Mouse (Mus musculus) forebrain, embryonic 12.5 days (tissue): ENCODE results near the gene Pde4b. TPM values are rescaled to one million over a fixed set of nuclear protein-coding genes. Genes with fewer than 3 reads are reported as not detected.

ENCODE experiments used
- ATAC-seq: fragments of 200-750 bp; cut with Nextera tagmentation; 2 replicates; pipeline ENCODE4 v1.8.0; 2017; ENCODE audit warnings: moderate TSS enrichment; ENCODE audit not compliant: low FRiP score
- H3K27ac ChIP-seq: fragments of 300-500 bp; sonication (generic); 2 replicates; pipeline ENCODE4 v1.5.1; 2016; ENCODE audit warnings: mild to moderate bottlenecking
- H3K27me3 ChIP-seq: fragments of 300-500 bp; sonication (generic); 2 replicates; pipeline ENCODE4 v1.6.1; 2016; ENCODE audit warnings: mild to moderate bottlenecking
- H3K36me3 ChIP-seq: fragments of 300-500 bp; sonication (generic); replicated peaks from 2 replicates; pipeline ENCODE4 v1.6.1; 2016; ENCODE audit warnings: mild to moderate bottlenecking
- H3K4me1 ChIP-seq: fragments of 300-500 bp; sonication (generic); 2 replicates; pipeline ENCODE4 v1.6.1; 2016
- H3K4me2 ChIP-seq: fragments of 300-500 bp; sonication (generic); 2 replicates; pipeline ENCODE4 v1.6.1; 2016; ENCODE audit warnings: mild to moderate bottlenecking, moderate library complexity
- H3K4me3 ChIP-seq: fragments of 300-500 bp; sonication (generic); replicated peaks from 2 replicates; pipeline ENCODE4 v1.5.1; 2016; ENCODE audit warnings: mild to moderate bottlenecking
- H3K9ac ChIP-seq: fragments of 300-500 bp; sonication (generic); 2 replicates; pipeline ENCODE4 v1.6.1; 2016; ENCODE audit warnings: mild to moderate bottlenecking
- H3K9me3 ChIP-seq: fragments of 300-500 bp; sonication (generic); 2 replicates; pipeline ENCODE4 v1.6.1; 2016
- WGBS: fragments of 180-500 bp; shearing (Covaris S2); methylation state at CpG from one replicate; pipeline ENCODE4 v1.1.7; 2016; 5-methylcytosine and 5-hydroxymethylcytosine counted together
- polyA plus RNA-seq: library from polyadenylated mRNA; unstranded; fragments of >200 nt; fragmentation: Nextera tagmentation; extraction: Ambion mirVana; gene quantifications from 2 replicates; pipeline ENCODE4 v1.2.1, GENCODE M21; 2016

Gene Pde4b
- polyA plus RNA-seq, 1 experiment from 2014 or later, result 7.5 TPM

DNA sequence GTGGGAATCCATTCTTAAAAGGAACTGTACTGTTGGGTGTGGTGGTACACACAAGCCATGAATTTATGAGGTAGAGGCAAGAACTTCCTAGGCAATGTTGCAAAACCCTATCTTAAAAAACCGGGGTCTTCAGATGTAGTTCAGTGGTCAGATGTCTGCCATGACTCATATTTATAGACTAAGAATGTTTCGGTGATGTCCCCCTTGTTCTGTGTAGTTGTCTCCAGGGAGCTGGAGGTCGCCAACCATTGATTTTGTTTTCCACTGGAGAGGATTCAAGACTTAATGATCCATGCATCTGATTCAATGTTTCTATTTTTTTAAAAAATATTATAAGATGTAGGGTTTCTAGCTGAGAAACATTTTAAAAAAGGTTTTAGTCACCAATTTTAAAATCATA lies 496.1 kb downstream of the Pde4b start:
- H3K9me3 ChIP-seq, result no peaks in the 10 kb centered on the region
- no peak for ATAC-seq
- no peak overlapping the region for H3K9ac ChIP-seq
- H3K36me3 ChIP-seq, result no peaks in the 10 kb centered on the region
- WGBS, result 87% methylated on average over 3 of the region's 3 CpGs
- H3K4me1 ChIP-seq, result peaks cover 8% of the 10 kb centered on the region
- H3K4me3 ChIP-seq, result no peak overlapping the region
- peaks cover 16% of the 10 kb centered on the region for H3K27me3 ChIP-seq
- H3K4me2 ChIP-seq, result no peak overlapping the region
- no peak overlapping the region for H3K27ac ChIP-seq

DNA sequence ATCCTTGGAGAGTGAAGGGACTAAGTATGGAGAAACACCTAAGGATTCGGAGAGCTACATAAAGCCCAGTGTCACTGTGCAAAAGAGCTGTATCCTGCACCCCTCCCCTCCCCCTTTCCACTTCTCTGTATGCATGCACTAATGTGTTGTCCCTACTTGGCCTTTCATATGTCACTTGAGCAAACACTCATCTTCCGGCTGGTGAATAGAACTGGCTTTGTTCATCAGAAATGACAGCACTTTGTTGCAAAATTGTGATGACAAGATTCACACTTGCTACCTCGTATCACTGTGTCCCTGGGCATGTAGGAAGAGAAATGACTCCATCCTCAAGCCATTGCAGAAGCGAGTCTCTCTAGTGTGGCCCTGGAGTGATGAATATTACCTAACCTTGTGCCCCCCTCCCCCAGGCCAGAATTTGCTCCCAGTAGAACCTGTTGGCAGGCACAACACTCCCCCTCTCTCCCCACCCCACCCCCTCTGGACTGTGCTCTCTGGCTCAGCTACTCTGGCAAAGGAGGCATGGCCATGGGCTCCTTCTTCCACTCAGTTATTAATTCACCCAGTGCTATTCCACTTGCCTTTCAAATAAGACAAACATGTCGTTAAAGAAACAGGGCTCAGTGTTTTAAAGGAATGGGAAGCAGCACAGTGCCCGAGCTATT lies 497.4 kb downstream of the Pde4b start:
- no peak for ATAC-seq
- no peaks in the 10 kb centered on the region for H3K9me3 ChIP-seq
- H3K9ac ChIP-seq, result no peak overlapping the region
- H3K4me3 ChIP-seq, result no peak overlapping the region
- no peak overlapping the region for H3K4me2 ChIP-seq
- H3K27ac ChIP-seq, result no peak overlapping the region
- H3K4me1 ChIP-seq, result peaks cover 21% of the 10 kb centered on the region
- 47% methylated on average over 6 of the region's 6 CpGs for WGBS
- H3K27me3 ChIP-seq, result peaks cover 17% of the 10 kb centered on the region
- no peaks in the 10 kb centered on the region for H3K36me3 ChIP-seq

DNA sequence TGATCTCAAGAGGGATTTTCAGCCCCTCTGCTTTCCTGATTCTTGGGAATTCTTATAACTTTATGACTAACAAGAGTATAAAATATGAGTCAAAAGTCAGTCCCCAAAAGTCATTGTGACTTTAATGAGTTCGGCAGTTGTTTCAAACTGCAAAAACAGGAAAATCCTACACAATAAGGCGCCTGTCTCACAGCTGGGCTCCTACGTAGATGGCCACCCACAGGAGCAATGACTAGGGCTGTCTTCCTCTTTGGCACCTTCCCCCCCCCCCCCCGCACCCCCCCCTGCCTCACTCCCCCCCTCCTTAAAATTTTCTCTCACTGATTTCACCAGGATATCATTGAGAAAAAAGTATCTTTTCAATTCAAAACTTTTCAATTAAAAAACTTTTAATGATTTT lies 498.2 kb downstream of the Pde4b start:
- Histone ChIP-seq H3K27ac (no peak overlapping the region), H3K4me3 (no peak overlapping the region)

DNA sequence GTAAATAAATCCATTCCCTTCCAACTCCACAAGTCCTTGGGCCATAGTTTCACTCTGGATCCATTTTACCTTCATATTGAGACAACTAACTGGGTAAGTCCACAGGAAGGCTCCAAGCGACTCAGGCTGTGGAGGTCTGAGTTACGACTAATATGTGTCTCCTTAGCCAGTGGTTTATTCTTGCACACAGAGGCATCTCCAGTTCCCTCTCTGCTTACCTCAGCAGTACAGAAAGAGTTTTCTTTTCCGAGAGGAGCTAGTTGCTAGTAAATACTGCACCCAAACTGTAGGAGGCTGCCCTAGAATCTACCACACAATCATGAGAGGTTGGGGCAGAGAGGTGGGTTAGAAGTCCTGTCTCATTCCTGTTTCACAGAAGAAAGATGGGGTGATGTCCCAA lies 499.4 kb downstream of the Pde4b start:
- Histone ChIP-seq H3K27ac (no peak overlapping the region), H3K9me3 (no peaks in the 10 kb centered on the region), H3K4me2 (no peak overlapping the region), H3K9ac (no peak overlapping the region), H3K4me1 (peaks cover 36% of the 10 kb centered on the region), H3K4me3 (no peak overlapping the region), H3K36me3 (no peaks in the 10 kb centered on the region), H3K27me3 (peaks cover 17% of the 10 kb centered on the region)
- no peak for ATAC-seq
- 88% methylated on average over 3 of the region's 3 CpGs for WGBS

More for the DNA sequence above, 498.2 kb downstream of the Pde4b start:
- H3K36me3 ChIP-seq, result no peaks in the 10 kb centered on the region
- no peaks in the 10 kb centered on the region for H3K9me3 ChIP-seq
- H3K9ac ChIP-seq, result no peak overlapping the region
- peaks cover 26% of the 10 kb centered on the region for H3K4me1 ChIP-seq
- H3K4me2 ChIP-seq, result no peak overlapping the region
- WGBS, result 53% methylated on average over 3 of the region's 4 CpGs
- ATAC-seq, result no peak
- H3K27me3 ChIP-seq, result peaks cover 17% of the 10 kb centered on the region

DNA sequence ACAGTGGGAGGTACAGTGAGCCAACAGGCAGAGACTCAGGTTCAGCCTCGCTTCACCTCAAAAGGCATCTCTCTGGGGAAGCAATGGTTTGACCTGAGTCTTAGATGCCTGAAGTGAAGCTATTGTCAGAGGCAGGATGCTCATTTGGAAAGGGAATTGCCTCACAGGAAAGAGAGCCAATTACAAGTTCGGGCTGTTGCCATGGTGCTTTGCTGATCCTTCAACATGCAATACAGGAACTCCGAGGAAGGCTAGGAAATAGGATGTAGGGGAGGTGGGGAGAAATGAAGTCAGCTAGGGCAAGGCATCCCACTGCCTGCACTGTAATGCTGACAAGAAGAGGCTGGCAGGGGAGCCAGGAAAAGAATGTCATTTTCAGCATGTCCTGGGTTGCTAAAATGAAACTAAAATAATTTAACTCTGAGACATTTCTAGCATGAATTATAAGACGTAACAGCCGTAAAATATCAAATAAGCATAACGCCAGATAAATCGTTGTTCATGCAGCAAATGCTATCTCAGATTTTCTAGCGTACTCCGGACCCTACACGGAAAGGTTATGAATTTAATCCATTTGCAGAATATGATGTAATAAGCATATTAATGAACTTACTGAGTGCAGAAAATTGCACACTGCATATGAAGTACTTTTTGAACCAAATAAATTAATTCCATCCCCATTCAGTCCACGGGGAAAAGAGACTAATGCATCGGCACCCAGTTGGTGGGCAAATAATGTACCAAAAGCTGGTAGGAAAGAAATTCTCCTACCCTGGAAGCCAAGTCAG lies 501.5 kb downstream of the Pde4b start:
- H3K4me3 ChIP-seq, result peak overlapping the region; percentile 28
- H3K9me3 ChIP-seq, result no peaks in the 10 kb centered on the region
- peak overlapping the region; percentile 49 for H3K4me2 ChIP-seq
- peak overlapping the region; percentile 25; the same call in 1 of the 2 replicates for H3K27ac ChIP-seq
- peaks cover 17% of the 10 kb centered on the region for H3K27me3 ChIP-seq
- no peaks in the 10 kb centered on the region for H3K36me3 ChIP-seq
- no peak overlapping the region for H3K9ac ChIP-seq
- peaks cover 46% of the 10 kb centered on the region for H3K4me1 ChIP-seq
- ATAC-seq, result peak; percentile 68; the same call in 1 of the 2 replicates
- 17% methylated on average over 12 of the region's 12 CpGs for WGBS

DNA sequence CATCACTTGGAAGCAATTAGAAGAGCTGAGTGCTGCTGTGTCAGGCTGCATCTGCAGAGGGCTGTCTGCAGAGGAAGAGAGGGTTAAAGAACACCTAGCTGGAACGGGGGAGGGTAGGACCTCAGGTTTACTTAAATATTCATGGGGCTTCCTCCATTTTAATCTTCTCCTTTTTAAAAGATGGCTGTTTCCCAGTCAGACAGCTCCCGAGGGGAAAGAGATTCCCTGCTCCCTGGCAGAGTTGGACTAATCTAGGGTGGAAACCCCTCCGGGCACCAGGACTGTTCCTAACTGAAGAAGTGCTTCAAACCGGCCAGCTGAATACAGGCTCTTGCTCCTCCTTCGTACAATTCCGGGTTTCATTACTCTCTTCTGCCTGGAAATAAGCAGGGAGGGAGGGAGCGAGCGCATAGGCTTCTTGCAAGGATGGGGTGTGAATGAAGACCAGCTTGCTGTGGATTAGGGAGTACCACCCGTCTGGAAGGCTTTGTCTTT lies 502.2 kb downstream of the Pde4b start:
- Histone ChIP-seq H3K36me3 (no peaks in the 10 kb centered on the region), H3K4me1 (peaks cover 45% of the 10 kb centered on the region), H3K27me3 (peaks cover 17% of the 10 kb centered on the region), H3K4me2 (peak overlapping the region; percentile 49), H3K9ac (no peak overlapping the region), H3K27ac (peak overlapping the region; percentile 51), H3K4me3 (peak overlapping the region; percentile 28), H3K9me3 (no peaks in the 10 kb centered on the region)
- ATAC-seq, result peak; percentile 49; the same call in 1 of the 2 replicates
- WGBS, result under 1% methylated on average over 9 of the region's 9 CpGs

DNA sequence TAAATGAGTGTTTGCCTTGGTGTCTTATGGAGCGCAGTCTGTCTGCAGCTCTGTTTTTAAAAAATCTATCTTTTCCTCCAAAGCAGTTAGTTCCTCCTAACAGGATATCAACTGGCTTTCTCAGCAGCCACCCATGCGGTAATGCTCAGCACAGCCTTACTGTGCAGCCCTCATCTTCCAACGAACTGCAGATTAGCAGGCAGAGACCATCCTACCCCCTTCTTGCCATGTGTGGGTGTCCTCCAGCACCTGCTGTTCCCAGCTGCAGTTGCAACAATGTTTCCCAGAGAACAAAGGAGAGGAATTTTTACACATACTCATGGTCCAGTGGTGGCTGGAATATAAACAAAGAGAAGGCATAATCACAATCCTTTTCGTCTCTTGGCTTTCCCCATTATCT lies 504.5 kb downstream of the Pde4b start:
- no peak overlapping the region for H3K4me3 ChIP-seq
- no peak overlapping the region for H3K4me2 ChIP-seq
- H3K9me3 ChIP-seq, result no peaks in the 10 kb centered on the region
- WGBS, result 33% methylated on average over 4 of the region's 4 CpGs
- ATAC-seq, result no peak
- no peak overlapping the region for H3K9ac ChIP-seq
- H3K36me3 ChIP-seq, result no peaks in the 10 kb centered on the region
- no peak overlapping the region for H3K27ac ChIP-seq
- H3K4me1 ChIP-seq, result peaks cover 45% of the 10 kb centered on the region
- H3K27me3 ChIP-seq, result peaks cover 16% of the 10 kb centered on the region

DNA sequence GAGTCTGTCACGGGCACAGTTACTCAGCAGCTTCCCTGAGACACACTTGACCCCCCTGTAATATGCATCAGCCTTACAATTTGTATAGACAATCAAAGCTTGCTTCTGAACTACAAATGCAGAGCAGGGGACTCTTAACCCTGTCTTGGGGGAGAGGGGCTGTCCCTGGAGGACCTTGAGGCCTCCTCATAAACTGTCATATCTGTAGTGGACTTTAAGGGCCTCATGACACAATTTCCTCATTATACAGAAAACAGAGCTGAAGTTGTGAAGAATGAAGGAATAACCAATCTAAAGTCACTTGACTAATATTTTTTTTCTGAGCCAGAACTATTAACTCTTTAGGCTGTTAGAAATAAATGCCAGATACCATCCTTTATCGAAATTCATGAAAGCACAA lies 505.2 kb downstream of the Pde4b start:
- Histone ChIP-seq H3K4me1 (peaks cover 45% of the 10 kb centered on the region), H3K36me3 (no peaks in the 10 kb centered on the region), H3K9ac (no peak overlapping the region), H3K4me2 (no peak overlapping the region), H3K27me3 (peaks cover 9% of the 10 kb centered on the region; the same call in 1 of the 2 replicates), H3K4me3 (no peak overlapping the region), H3K9me3 (no peaks in the 10 kb centered on the region), H3K27ac (no peak overlapping the region; the same call in 1 of the 2 replicates)
- no peak for ATAC-seq
- 61% methylated on average over 2 of the region's 2 CpGs for WGBS

DNA sequence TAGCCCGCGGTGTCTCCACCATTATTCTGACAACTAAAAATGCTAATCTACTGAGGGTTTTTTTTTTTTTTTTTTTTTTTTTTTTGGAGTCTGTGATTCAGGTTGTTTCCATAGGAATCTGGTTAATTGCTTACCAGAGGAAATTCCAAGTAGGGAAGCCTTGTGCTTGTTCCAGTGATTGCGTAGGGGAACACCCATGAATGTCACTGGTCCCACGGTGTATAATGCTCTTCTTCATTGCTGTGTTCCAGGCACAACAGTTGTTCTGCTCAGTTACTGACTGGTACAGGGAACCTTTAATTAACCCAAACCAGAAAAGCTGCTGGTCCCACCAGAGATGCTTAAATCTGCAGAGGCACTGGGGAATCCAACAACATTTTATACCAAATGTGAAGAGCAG lies 506.3 kb downstream of the Pde4b start:
- no peak for ATAC-seq
- no peaks in the 10 kb centered on the region for H3K36me3 ChIP-seq
- no peak overlapping the region for H3K27ac ChIP-seq
- H3K4me1 ChIP-seq, result peaks cover 41% of the 10 kb centered on the region
- no peaks in the 10 kb centered on the region for H3K9me3 ChIP-seq
- no peak overlapping the region for H3K4me2 ChIP-seq
- no peak overlapping the region for H3K4me3 ChIP-seq
- H3K27me3 ChIP-seq, result no peaks in the 10 kb centered on the region
- 54% methylated on average over 4 of the region's 4 CpGs for WGBS
- no peak overlapping the region for H3K9ac ChIP-seq

DNA sequence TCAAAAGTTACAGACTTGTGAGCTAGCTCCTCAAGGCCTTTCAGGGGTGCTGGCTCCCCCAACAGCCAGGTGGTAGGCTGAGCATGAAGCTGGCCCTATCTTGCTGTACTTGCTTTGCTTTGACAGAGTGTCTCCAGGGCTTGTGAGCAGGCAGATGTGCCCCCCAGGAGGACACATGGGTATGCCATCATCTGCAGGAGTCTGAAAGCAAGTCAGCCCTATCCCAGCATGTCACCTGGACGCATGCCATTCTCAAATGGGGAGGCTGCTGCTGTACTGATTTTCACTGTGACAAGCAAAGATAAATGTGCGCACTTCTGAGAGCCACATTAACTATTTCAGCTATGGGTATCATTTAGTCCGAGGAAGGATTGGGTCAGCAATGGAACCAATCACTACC lies 507.2 kb downstream of the Pde4b start:
- Histone ChIP-seq H3K4me3 (no peak overlapping the region), H3K36me3 (no peaks in the 10 kb centered on the region), H3K9me3 (no peaks in the 10 kb centered on the region), H3K4me1 (peaks cover 33% of the 10 kb centered on the region), H3K27me3 (no peaks in the 10 kb centered on the region), H3K4me2 (no peak overlapping the region), H3K9ac (no peak overlapping the region), H3K27ac (no peak overlapping the region)
- ATAC-seq, result no peak
- 90% methylated on average over 3 of the region's 3 CpGs for WGBS

DNA sequence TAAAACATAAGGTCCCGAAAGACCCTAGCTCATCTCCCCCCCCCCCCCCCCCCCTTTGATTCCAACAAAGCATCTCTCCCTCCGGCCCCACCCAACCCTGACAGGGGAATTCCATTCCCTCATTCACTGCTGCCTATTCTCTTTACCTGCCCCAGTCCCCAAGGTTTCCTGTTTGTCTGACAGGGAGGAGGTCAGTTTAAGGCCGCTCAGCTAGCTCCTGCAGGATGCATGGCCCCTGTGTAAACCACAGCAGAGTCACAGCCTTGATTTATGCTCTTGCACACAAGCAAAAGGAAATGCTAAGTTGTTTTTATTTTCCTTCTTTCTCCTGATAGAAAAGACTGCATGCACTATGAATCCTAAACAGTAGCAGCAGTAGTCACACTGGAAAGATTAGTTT lies 516.6 kb downstream of the Pde4b start:
- no peaks in the 10 kb centered on the region for H3K9me3 ChIP-seq
- H3K4me3 ChIP-seq, result no peak overlapping the region
- H3K27ac ChIP-seq, result no peak overlapping the region
- WGBS, result 75% methylated on average over 3 of the region's 3 CpGs
- no peaks in the 10 kb centered on the region for H3K4me1 ChIP-seq
- no peak for ATAC-seq
- 0 out of 2 replicates have a peak, but pooled peaks cover 4% of the 10 kb centered on the region for H3K36me3 ChIP-seq
- H3K27me3 ChIP-seq, result no peaks in the 10 kb centered on the region
- H3K9ac ChIP-seq, result no peak overlapping the region
- H3K4me2 ChIP-seq, result no peak overlapping the region

DNA sequence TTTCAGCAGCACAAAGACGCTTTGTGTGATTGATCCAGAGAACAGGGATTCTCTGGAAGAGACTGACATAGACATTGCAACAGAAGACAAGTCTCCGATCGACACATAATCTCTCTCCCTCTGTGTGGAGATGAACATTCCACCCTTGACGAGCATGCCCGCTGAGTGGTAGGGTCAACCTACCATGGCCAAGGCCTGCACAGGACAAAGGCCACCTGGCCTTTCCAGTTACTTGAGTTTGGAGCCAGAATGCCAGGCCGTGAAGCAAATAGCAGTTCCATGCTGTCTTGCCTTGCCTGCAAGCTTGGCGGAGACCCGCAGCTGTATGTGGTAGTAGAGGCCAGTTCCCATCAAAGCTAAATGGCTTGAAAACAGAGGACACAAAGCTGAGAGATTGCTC lies 517.9 kb downstream of the Pde4b start:
- H3K4me1 ChIP-seq, result no peaks in the 10 kb centered on the region
- no peaks in the 10 kb centered on the region for H3K9me3 ChIP-seq
- no peak overlapping the region for H3K4me3 ChIP-seq
- H3K9ac ChIP-seq, result no peak overlapping the region
- H3K27ac ChIP-seq, result no peak overlapping the region
- 89% methylated on average over 8 of the region's 8 CpGs for WGBS
- H3K36me3 ChIP-seq, result 0 out of 2 replicates have a peak, but pooled peaks cover 4% of the 10 kb centered on the region
- no peak for ATAC-seq
- H3K27me3 ChIP-seq, result no peaks in the 10 kb centered on the region
- no peak overlapping the region for H3K4me2 ChIP-seq
